Mouse (Mus musculus): ENCODE data around the gene Med13l.
"Not testable (repeated sequence)": the region's sequence is repeated elsewhere in the genome, so short reads cannot be mapped to it uniquely, and the experiment has no call there.

The Med13l gene

GRCm38 (mm10) chr5:118632346-118632745 is 71.9 kb downstream of the Med13l start:
- DNase-seq (ENCODE audit: low spot score), result peak; percentile 49

GRCm38 (mm10) chr5:118633106-118633505 is 72.6 kb downstream of the Med13l start:
- no peak for DNase-seq (ENCODE audit: low spot score)

GRCm38 (mm10) chr5:118635476-118636187 is 75.2 kb downstream of the Med13l start:
- DNase-seq (ENCODE audit: low spot score), result no peak

- no peak for DNase-seq (ENCODE audit: low spot score)
Measured at GRCm38 (mm10) chr5:118636399-118637369, 76.2 kb downstream of the Med13l start.

GRCm38 (mm10) chr5:118637931-118638330 is 77.5 kb downstream of the Med13l start:
- DNase-seq (ENCODE audit: low spot score), result no peak

- DNase-seq (ENCODE audit: low spot score), result no peak
Measured at GRCm38 (mm10) chr5:118638534-118639109, 78.1 kb downstream of the Med13l start.

- no peak for DNase-seq (ENCODE audit: low spot score)
Measured at GRCm38 (mm10) chr5:118639117-118639707, 78.7 kb downstream of the Med13l start.

GRCm38 (mm10) chr5:118644041-118644440 is 83.6 kb downstream of the Med13l start:
- no peak for DNase-seq (ENCODE audit: low spot score)

- no peak for DNase-seq (ENCODE audit: low spot score)
Measured at GRCm38 (mm10) chr5:118644511-118644910, 84.0 kb downstream of the Med13l start.

GRCm38 (mm10) chr5:118645196-118645805 is 84.8 kb downstream of the Med13l start:
- DNase-seq (ENCODE audit: low spot score), result no peak

- DNase-seq (ENCODE audit: low spot score), result no peak
Measured at GRCm38 (mm10) chr5:118646897-118647296, 86.4 kb downstream of the Med13l start.

- no peak for DNase-seq (ENCODE audit: low spot score)
Measured at GRCm38 (mm10) chr5:118647384-118647783, 86.9 kb downstream of the Med13l start.

- no peak for DNase-seq (ENCODE audit: low spot score)
Measured at GRCm38 (mm10) chr5:118649215-118650006, 88.9 kb downstream of the Med13l start.

- DNase-seq (ENCODE audit: low spot score), result no peak
Measured at GRCm38 (mm10) chr5:118650007-118650548, 89.6 kb downstream of the Med13l start.

GRCm38 (mm10) chr5:118650746-118651145 is 90.3 kb downstream of the Med13l start:
- DNase-seq (ENCODE audit: low spot score), result peak; percentile 22

GRCm38 (mm10) chr5:118652611-118653010 is 92.1 kb downstream of the Med13l start:
- no peak for DNase-seq (ENCODE audit: low spot score)

GRCm38 (mm10) chr5:118653119-118653518 is 92.6 kb downstream of the Med13l start:
- DNase-seq (ENCODE audit: low spot score), result not testable (repeated sequence)

GRCm38 (mm10) chr5:118654599-118654998 is 94.1 kb downstream of the Med13l start:
- no peak for DNase-seq (ENCODE audit: low spot score)

- DNase-seq (ENCODE audit: low spot score), result peak; percentile 58
Measured at GRCm38 (mm10) chr5:118655025-118655424, 94.5 kb downstream of the Med13l start.

GRCm38 (mm10) chr5:118655428-118655827 is 94.9 kb downstream of the Med13l start:
- DNase-seq (ENCODE audit: low spot score), result no peak

GRCm38 (mm10) chr5:118655966-118656365 is 95.5 kb downstream of the Med13l start:
- peak; percentile 28 for DNase-seq (ENCODE audit: low spot score)

All from lung, postnatal 25 days (tissue).